Mouse (Mus musculus) limb, embryonic 15.5 days (tissue): ENCODE measurements at regions not wholly inside any gene's neighbourhood (a gene's known extent, or its start where the extent isn't known, plus 50 kb on each side); places are given as distances from the start of the nearest gene placed in this dataset.

Source experiments
- ATAC-seq: fragments of 200-750 bp; cut with Nextera tagmentation; 2 replicates; pipeline ENCODE4 v1.8.0; 2017; ENCODE audit warnings: low read depth, moderate TSS enrichment; ENCODE audit not compliant: insufficient number of reproducible peaks, low FRiP score, low TSS enrichment
- H3K27ac ChIP-seq: fragments of 300-500 bp; sonication (generic); 2 replicates; pipeline ENCODE4 v1.5.1; 2015; ENCODE audit warnings: moderate library complexity, mild to moderate bottlenecking, inconsistent platforms
- H3K27me3 ChIP-seq: fragments of 300-500 bp; sonication (generic); 2 replicates; pipeline ENCODE4 v1.6.1; 2015; ENCODE audit warnings: inconsistent platforms
- H3K36me3 ChIP-seq: fragments of 300-500 bp; sonication (generic); 2 replicates; pipeline ENCODE4 v1.6.1; 2015; ENCODE audit warnings: inconsistent platforms
- H3K4me1 ChIP-seq: fragments of 300-500 bp; sonication (generic); 2 replicates; pipeline ENCODE4 v1.6.1; 2015; ENCODE audit warnings: inconsistent platforms
- H3K4me2 ChIP-seq: fragments of 300-500 bp; sonication (generic); 2 replicates; pipeline ENCODE4 v1.6.1; 2015; ENCODE audit warnings: mild to moderate bottlenecking, inconsistent platforms
- H3K4me3 ChIP-seq: fragments of 300-500 bp; sonication (generic); 2 replicates; pipeline ENCODE4 v1.5.1; 2015; ENCODE audit warnings: mild to moderate bottlenecking, inconsistent platforms
- H3K9ac ChIP-seq: fragments of 300-500 bp; sonication (generic); 2 replicates; pipeline ENCODE4 v1.6.1; 2015; ENCODE audit warnings: inconsistent platforms
- H3K9me3 ChIP-seq: fragments of 300-500 bp; sonication (generic); 2 replicates; pipeline ENCODE4 v1.6.1; 2016; ENCODE audit warnings: inconsistent platforms
- WGBS: fragments of 180-500 bp; shearing (Covaris S2); methylation state at CpG from one replicate; pipeline ENCODE4 v1.1.7; 2015; 5-methylcytosine and 5-hydroxymethylcytosine counted together

DNA sequence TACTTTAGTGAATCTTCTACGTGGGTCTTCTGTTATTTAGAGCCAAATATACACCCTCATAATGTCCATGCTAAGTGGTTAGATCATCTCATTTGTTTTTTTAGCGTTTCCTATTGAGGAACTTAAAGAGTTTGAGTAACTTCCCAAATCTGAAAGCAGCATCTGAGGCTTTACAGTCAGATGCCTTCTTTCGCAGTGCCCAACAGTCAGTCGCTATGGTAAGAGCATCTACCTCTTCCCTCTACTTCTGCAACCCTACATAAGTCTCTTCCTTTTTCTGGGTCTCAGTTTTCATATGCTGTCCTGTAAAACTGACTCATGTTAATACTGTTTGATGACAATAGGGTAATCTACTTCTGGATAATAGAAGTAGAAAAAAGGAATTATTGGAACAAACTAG, 146.8 kb downstream of the Ktn1 start:
- H3K4me3 ChIP-seq: no peak overlapping the region
- 89% methylated on average over 4 of the region's 4 CpGs for WGBS

DNA sequence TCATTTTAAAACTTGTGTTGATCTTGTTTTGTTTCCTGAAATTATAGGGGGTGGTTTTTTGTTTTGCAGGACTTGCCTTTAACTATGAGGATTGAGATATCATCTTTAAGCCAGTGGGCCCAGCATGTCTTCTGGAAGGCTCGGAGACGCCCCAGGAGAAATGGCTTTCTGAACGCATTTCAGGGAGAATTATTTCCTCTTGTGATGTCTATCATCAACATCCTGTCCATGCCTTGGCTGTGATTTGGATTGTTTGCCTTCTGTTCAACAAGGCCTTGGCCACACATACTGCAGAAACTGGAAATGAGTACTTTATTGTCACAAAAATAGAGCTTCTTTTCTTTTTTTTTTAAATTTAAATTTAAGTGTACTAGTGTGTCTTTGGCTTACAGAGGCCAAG, 150.0 kb downstream of the Ktn1 start:
- 79% methylated on average over 3 of the region's 3 CpGs for WGBS
- H3K27me3 ChIP-seq: no peaks in the 10 kb centered on the region
- no peaks in the 10 kb centered on the region for H3K9me3 ChIP-seq
- no peak for ATAC-seq
- peaks cover 13% of the 10 kb centered on the region; the same call in 1 of the 2 replicates for H3K4me1 ChIP-seq
- H3K9ac ChIP-seq: no peak overlapping the region
- no peak overlapping the region for H3K4me2 ChIP-seq
- no peak overlapping the region for H3K27ac ChIP-seq
- no peak overlapping the region for H3K4me3 ChIP-seq
- no peaks in the 10 kb centered on the region for H3K36me3 ChIP-seq

More for the DNA sequence above, 146.8 kb downstream of the Ktn1 start:
- Histone ChIP-seq H3K9me3 (no peaks in the 10 kb centered on the region), H3K27ac (no peak overlapping the region), H3K27me3 (no peaks in the 10 kb centered on the region), H3K36me3 (no peaks in the 10 kb centered on the region), H3K4me2 (no peak overlapping the region), H3K9ac (no peak overlapping the region), H3K4me1 (0 out of 2 replicates have a peak, but pooled peaks cover 5% of the 10 kb centered on the region)
- no peak for ATAC-seq

DNA sequence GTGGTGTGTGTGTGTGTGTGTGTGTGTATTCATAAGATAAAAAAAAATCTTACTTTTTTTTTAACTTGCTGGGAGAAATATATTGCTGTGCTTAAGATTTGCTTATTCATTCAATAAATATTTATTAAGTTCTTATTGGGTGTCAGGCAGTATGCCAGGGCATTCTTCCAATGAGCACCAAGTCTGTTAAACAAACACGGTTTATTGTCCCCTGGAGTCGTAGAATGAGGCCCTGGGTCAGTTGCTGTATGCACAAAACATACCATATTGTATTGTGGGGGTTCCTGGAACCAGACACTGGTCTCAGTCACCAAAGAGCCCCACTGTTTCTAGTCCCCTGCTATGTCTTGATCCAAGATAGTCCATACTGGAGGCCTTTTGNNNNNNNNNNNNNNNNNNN, 151.3 kb downstream of the Ktn1 start:
- Histone ChIP-seq H3K9ac (no peak overlapping the region), H3K4me2 (no peak overlapping the region), H3K9me3 (no peaks in the 10 kb centered on the region), H3K27me3 (no peaks in the 10 kb centered on the region), H3K4me1 (peaks cover 13% of the 10 kb centered on the region; the same call in 1 of the 2 replicates), H3K27ac (no peak overlapping the region), H3K36me3 (no peaks in the 10 kb centered on the region), H3K4me3 (no peak overlapping the region)
- 39% methylated on average over 2 of the region's 2 CpGs for WGBS
- no peak for ATAC-seq

DNA sequence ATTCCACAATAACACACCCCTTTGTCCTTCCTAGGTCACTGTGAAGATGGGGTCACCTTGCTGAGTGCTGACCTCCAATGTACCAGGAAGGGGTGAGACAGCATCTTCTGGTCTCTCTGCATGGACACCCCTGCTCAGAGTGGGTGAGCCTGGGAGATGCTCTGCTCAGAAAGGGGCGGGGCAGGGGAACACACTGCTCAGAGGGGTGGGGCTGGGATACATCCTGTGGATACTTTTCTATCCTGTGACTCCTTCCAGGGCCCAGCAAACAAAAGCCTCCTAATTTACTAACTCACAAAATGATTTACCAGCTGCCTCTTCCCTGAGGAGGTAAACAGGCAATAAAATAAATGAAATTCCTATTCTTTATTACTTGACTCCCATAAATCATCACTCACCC, 157.0 kb downstream of the Ktn1 start:
- 0 out of 2 replicates have a peak, but pooled peaks have one; percentile 50 for ATAC-seq
- Histone ChIP-seq H3K9me3 (no peaks in the 10 kb centered on the region), H3K27ac (no peak overlapping the region), H3K27me3 (no peaks in the 10 kb centered on the region), H3K4me3 (no peak overlapping the region), H3K36me3 (no peaks in the 10 kb centered on the region), H3K9ac (no peak overlapping the region), H3K4me1 (peaks cover 13% of the 10 kb centered on the region; the same call in 1 of the 2 replicates), H3K4me2 (no peak overlapping the region)
- 64% methylated on average over 1 of the region's 1 CpGs for WGBS

DNA sequence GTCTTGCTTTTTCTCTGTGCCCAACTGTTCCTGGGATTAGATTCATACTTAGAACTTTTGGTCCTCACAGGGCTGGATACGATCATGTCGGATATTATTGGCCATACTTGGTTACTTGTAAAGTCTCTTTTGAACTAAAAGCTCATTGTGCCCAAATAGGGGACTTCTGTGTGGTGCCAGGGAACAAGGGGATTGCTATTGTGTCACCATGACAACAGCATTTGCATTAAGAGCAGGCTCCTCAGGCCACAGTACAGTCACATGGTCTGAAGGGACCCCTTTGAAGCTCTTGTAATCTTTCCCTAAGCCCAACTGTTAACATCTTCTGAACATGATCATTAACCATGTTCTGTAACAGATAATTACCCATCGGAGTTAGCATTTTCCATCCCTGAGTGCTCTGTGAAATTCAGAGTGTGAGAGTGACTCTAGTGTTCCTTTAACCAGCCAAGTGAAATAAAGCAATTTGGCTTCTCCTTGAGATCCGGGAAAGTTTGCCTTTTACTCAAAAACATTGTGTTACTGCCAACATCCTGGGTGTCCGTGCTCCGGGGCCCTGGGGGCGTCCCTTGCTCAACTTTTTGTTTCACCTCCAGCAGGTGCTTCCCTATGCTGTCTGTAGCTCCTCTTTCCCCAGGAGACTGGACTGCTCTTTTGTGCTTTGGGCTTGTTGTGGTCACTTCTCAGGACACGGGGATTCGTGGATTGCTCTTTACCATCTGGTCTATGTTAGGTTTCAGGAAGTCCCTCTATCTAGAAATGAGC, 157.7 kb downstream of the Ktn1 start:
- no peaks in the 10 kb centered on the region for H3K9me3 ChIP-seq
- peaks cover 12% of the 10 kb centered on the region; the same call in 1 of the 2 replicates for H3K4me1 ChIP-seq
- no peak overlapping the region for H3K4me3 ChIP-seq
- no peaks in the 10 kb centered on the region for H3K27me3 ChIP-seq
- no peaks in the 10 kb centered on the region for H3K36me3 ChIP-seq
- 31% methylated on average over 9 of the region's 9 CpGs for WGBS
- H3K27ac ChIP-seq: no peak overlapping the region
- H3K9ac ChIP-seq: no peak overlapping the region
- no peak for ATAC-seq
- H3K4me2 ChIP-seq: no peak overlapping the region

DNA sequence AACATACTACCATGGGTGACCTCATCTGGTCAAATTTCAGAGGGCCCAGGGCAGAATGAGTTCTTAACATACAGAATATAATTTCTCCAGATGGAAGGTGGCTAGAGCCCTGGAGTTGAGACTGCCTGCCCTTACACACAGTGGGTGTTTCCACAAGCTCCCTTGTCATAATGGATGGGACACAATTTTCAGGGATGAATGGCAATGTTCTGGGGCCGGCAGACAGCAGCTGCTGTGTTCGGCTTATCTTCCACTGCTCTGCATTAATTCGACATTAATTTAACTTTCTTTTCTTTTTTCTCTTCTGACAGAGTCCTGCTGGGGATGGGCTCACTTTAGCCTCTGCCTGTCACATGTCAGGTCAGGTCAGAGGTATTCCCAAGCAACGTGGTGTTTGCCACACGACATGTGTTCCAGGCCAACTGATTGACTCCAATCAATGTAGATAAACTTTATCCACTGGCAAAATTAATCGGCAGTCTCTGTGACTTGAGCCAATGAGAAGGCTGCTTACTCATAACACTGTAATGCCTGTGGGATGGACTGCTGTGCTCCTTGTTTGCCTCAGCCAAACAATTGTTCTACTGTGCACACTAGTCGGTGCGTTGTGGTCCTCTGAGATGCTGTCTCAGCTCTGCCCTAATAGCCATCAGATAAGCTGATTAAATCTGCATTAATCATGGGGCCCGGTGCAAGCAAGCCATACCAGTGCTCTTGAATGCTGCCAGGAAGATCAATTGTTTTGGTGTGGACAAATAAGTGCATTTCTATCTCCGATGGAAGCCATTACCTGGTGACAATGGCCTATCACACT, 160.1 kb downstream of the Ktn1 start:
- Histone ChIP-seq H3K4me2 (no peak overlapping the region), H3K9me3 (no peaks in the 10 kb centered on the region), H3K4me1 (0 out of 2 replicates have a peak, but pooled peaks cover 7% of the 10 kb centered on the region), H3K36me3 (no peaks in the 10 kb centered on the region), H3K27ac (no peak overlapping the region), H3K4me3 (no peak overlapping the region), H3K9ac (no peak overlapping the region), H3K27me3 (no peaks in the 10 kb centered on the region)
- ATAC-seq: no peak
- 70% methylated on average over 10 of the region's 10 CpGs for WGBS

DNA sequence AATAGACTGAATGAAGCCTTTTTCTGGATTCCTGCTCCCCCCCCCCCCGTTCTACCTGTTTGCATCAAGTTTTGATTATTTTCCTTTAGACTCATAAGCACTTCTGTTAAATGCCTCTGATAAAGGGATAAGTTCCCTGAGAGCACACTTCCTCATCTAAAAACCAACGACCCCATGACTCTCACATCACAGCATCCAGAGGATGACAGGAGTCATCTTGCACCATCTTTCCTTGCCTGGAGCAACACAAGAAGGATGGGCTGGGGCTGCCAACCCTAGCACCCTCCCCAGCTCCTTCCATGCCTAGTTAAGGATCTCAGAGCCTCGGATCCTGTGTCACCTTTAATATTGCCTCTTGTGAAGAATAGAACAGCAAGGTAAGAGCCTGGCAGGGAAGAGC, 170.0 kb downstream of the Ktn1 start:
- Histone ChIP-seq H3K4me1 (peaks cover 17% of the 10 kb centered on the region), H3K4me3 (no peak overlapping the region), H3K27ac (no peak overlapping the region), H3K4me2 (no peak overlapping the region), H3K9me3 (no peaks in the 10 kb centered on the region), H3K27me3 (no peaks in the 10 kb centered on the region), H3K9ac (no peak overlapping the region), H3K36me3 (no peaks in the 10 kb centered on the region)
- 59% methylated on average over 3 of the region's 3 CpGs for WGBS
- ATAC-seq: no peak

DNA sequence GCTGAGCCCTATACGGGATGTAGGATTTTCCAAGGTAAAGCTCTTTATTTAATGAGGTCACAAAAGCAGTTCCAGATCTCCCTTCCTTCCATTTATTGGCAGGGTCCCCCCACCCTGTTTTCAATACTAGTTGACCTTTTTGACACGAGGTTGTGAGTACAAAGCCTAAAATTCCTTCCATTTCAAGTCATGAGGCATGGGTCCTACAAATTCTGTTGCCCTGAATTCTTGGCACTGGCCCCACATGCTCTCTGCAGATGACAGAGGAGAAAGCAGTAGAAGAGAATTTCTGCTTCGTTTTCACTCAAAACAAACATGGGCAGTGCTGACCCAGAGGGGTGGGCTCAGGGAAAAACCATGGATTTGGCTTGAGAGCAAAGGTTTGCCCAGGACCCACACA, 170.4 kb downstream of the Ktn1 start:
- 31% methylated on average over 3 of the region's 3 CpGs for WGBS
- H3K9ac ChIP-seq: no peak overlapping the region
- peaks cover 18% of the 10 kb centered on the region for H3K4me1 ChIP-seq
- no peak overlapping the region for H3K4me3 ChIP-seq
- H3K27ac ChIP-seq: no peak overlapping the region
- H3K4me2 ChIP-seq: no peak overlapping the region
- H3K27me3 ChIP-seq: no peaks in the 10 kb centered on the region
- 0 out of 2 replicates have a peak, but pooled peaks have one; percentile 14 for ATAC-seq
- H3K9me3 ChIP-seq: no peaks in the 10 kb centered on the region
- H3K36me3 ChIP-seq: no peaks in the 10 kb centered on the region

DNA sequence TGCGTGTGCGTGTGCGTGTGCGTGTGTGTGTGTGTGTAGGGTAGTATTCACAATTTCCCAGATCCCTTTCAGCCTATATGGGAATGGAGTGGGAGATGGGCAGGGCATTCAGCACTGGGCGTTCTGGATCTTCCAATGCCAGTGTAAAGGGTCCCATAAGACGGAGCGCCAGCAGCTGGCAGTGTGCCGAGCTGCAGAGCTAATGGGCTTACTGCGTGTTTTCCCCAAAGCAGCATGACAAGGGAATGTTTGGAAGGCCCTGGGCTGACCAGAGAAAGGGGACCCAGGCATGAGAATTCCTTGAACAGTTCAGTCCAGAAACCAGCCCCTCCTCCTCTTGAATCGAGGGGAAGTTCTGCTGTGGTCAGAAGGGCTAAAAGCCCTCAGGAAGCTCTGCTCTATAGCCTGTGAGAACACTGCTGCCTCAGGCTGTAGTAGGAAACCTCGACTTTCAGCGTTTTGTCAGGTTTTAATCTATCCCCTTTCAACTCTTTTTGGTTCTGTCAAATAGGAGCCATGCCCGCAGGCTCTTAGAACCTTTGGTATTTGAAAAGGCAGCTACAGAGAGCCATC, 172.4 kb downstream of the Ktn1 start:
- WGBS: 62% methylated on average over 13 of the region's 13 CpGs
- Histone ChIP-seq H3K9ac (no peak overlapping the region), H3K9me3 (no peaks in the 10 kb centered on the region), H3K27ac (no peak overlapping the region), H3K36me3 (no peaks in the 10 kb centered on the region), H3K27me3 (no peaks in the 10 kb centered on the region), H3K4me1 (peaks cover 18% of the 10 kb centered on the region), H3K4me2 (no peak overlapping the region), H3K4me3 (no peak overlapping the region)
- no peak for ATAC-seq

DNA sequence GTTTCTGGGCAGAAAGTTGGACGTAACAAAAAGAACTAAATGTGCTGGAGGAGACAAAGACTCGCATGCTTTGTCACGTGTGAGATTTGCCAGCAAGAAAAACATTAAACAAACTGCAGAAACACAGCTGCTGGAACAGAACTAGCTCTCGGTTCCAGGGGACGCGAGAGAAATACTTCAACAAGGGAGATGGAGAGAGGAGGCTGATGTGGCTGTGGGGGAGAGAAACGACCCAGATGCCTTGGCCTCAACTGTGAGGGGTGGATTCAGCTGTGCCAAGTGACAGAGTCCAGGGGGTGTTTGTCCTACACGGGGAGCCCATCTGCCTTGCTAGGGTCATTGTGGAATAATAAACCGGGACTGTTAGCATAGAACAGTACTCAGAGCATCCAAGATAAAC, 174.9 kb downstream of the Ktn1 start:
- no peak for ATAC-seq
- Histone ChIP-seq H3K9me3 (no peaks in the 10 kb centered on the region), H3K9ac (no peak overlapping the region), H3K27me3 (no peaks in the 10 kb centered on the region), H3K27ac (no peak overlapping the region), H3K4me2 (no peak overlapping the region), H3K36me3 (no peaks in the 10 kb centered on the region), H3K4me3 (no peak overlapping the region), H3K4me1 (peaks cover 18% of the 10 kb centered on the region)
- 49% methylated on average over 9 of the region's 9 CpGs for WGBS

DNA sequence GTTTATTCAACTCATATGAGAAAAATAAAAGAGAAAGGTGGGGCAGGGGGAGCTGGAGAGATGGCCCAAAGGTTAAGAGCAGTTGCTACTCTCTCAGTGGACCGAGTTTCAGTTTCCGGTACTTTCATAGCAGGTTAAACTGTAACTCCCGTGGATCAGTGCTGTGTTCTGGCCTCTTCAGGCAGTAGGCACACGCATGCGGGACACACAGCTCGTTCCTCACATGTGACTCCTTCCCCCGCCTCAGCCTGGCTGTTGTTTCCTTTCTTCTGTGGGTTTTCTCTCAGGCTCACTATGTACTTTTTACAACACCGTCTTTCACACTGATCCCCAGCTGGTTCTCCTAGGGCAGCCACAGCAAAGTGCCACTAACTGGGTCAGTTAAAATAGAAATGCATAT, 175.4 kb downstream of the Ktn1 start:
- H3K4me1 ChIP-seq: peaks cover 13% of the 10 kb centered on the region
- no peak overlapping the region for H3K4me2 ChIP-seq
- no peak overlapping the region for H3K27ac ChIP-seq
- no peaks in the 10 kb centered on the region for H3K27me3 ChIP-seq
- 69% methylated on average over 8 of the region's 8 CpGs for WGBS
- no peaks in the 10 kb centered on the region for H3K36me3 ChIP-seq
- H3K9ac ChIP-seq: no peak overlapping the region
- H3K4me3 ChIP-seq: no peak overlapping the region
- no peaks in the 10 kb centered on the region for H3K9me3 ChIP-seq
- no peak for ATAC-seq

DNA sequence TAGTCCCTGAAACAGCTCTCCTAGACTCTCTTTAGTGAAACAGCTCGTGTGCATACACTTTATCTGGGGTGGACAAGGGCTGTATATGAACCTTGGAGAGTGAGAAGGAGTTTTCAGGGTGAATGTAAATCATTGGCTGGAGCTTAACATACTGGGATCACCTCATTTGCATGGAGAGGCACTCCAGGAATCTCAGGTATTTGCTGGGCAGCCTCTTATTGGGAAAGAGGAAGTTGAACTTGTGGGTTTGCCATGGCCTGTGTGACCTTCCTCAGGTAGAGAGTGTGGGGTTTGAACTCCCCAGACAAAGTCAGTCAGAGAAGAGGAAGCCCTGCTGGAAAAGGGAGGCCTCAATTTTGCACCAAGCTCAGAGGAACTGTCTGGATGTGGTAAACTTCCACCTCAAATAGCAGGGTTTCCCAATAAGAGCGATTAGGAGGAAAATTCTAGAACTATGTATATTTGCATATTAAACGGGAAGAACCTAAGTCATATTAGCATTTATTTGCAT, 177.3 kb downstream of the Ktn1 start:
- Histone ChIP-seq H3K9me3 (no peaks in the 10 kb centered on the region), H3K9ac (no peak overlapping the region), H3K4me3 (no peak overlapping the region), H3K36me3 (no peaks in the 10 kb centered on the region), H3K4me2 (no peak overlapping the region), H3K27me3 (no peaks in the 10 kb centered on the region), H3K4me1 (peaks cover 7% of the 10 kb centered on the region), H3K27ac (no peak overlapping the region)
- no peak for ATAC-seq
- WGBS: 81% methylated on average over 3 of the region's 3 CpGs
